Mouse (Mus musculus): Measurements from ENCODE around the gene Crybb1. TPM values are rescaled to one million over a fixed set of nuclear protein-coding genes. Genes with fewer than 3 reads are reported as not detected.
A peak's percentile ranks its signal among the peaks of the same experiment; 100 is the strongest.

The Crybb1 gene
- polyA plus RNA-seq, 1 experiment from 2014 or later = 5.5 TPM

GRCm38 (mm10) chr5:112291866-112292265, 36.3 kb downstream of the Crybb1 start:
- Histone ChIP-seq H3K27me3 (no peaks in the 10 kb centered on the region), H3K4me2 (no peak overlapping the region), H3K9ac (no peak overlapping the region), H3K27ac (no peak overlapping the region), H3K4me1 (replicated peaks) (peaks cover 61% of the 10 kb centered on the region), H3K9me3 (no peaks in the 10 kb centered on the region), H3K36me3 (no peaks in the 10 kb centered on the region), H3K4me3 (no peak overlapping the region)
- 79% methylated on average over 5 of the region's 5 CpGs for WGBS
- ATAC-seq (ENCODE audit: low FRiP score) = no peak

GRCm38 (mm10) chr5:112292343-112292980, 36.8 kb downstream of the Crybb1 start:
- peaks cover 65% of the 10 kb centered on the region for H3K4me1 ChIP-seq (replicated peaks)
- WGBS = 75% methylated on average over 17 of the region's 17 CpGs

DNA sequence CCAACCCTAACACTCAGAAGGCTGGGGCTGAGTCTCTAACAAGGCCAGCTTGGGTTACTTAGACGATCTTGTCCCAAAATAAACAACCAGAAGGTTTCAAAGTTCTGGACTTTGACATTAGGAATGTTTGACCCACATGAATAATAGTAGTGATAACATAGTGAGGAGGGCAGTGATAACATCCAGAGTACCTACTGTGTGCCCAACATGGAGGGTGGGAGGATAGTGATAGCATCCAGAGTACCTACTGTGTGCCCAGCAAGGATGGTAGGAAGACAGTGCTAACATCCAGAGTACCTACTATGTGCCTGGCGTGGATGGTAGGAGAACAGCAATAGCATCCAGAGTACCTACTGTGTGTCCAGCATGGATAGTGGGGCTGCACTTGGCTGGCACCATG, 38.2 kb downstream of the Crybb1 start:
- Histone ChIP-seq H3K27ac (no peak overlapping the region), H3K4me2 (no peak overlapping the region), H3K4me1 (replicated peaks) (peaks cover 60% of the 10 kb centered on the region), H3K27me3 (no peaks in the 10 kb centered on the region), H3K9ac (no peak overlapping the region), H3K9me3 (no peaks in the 10 kb centered on the region), H3K36me3 (no peaks in the 10 kb centered on the region), H3K4me3 (no peak overlapping the region)
- WGBS = 87% methylated on average over 2 of the region's 2 CpGs
- no peak for ATAC-seq (ENCODE audit: low FRiP score)

More at GRCm38 (mm10) chr5:112292343-112292980, 36.8 kb downstream of the Crybb1 start:
- ATAC-seq (ENCODE audit: low FRiP score) = no peak
- no peak overlapping the region for H3K4me2 ChIP-seq
- no peaks in the 10 kb centered on the region for H3K9me3 ChIP-seq
- H3K9ac ChIP-seq = no peak overlapping the region
- 0 out of 2 replicates have a peak overlapping the region, but pooled peaks have one; percentile 18 for H3K27ac ChIP-seq
- H3K4me3 ChIP-seq = no peak overlapping the region
- H3K36me3 ChIP-seq = no peaks in the 10 kb centered on the region
- no peaks in the 10 kb centered on the region for H3K27me3 ChIP-seq

GRCm38 (mm10) chr5:112294696-112295095, 39.1 kb downstream of the Crybb1 start:
- no peak overlapping the region for H3K4me3 ChIP-seq

DNA sequence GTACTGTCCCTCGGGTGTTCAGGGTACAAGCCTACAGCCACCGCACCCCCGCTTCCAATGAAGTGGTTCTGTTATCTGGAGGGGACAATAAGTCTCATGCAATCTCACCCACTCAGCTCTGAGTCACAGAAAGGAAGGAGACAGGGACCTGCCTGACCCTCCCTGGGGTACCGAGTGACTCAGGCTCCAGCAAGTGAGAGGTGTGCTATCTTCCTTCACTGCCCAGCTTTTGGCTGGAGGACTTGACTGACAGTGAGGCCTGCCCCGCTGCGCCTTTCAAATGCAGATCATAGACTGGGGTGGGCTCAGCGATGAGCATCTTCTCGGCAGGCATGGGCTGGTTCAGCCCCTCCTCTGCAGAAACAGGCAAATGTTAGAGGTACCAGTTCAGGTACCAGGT, 39.5 kb downstream of the Crybb1 start:
- H3K36me3 ChIP-seq = no peaks in the 10 kb centered on the region
- no peak overlapping the region for H3K4me2 ChIP-seq
- H3K9me3 ChIP-seq = no peaks in the 10 kb centered on the region
- H3K27me3 ChIP-seq = no peaks in the 10 kb centered on the region
- no peak overlapping the region for H3K9ac ChIP-seq
- H3K4me1 ChIP-seq (replicated peaks) = peaks cover 52% of the 10 kb centered on the region
- no peak overlapping the region for H3K4me3 ChIP-seq
- 27% methylated on average over 8 of the region's 8 CpGs for WGBS
- H3K27ac ChIP-seq = no peak overlapping the region
- ATAC-seq (ENCODE audit: low FRiP score) = no peak

More at GRCm38 (mm10) chr5:112294696-112295095, 39.1 kb downstream of the Crybb1 start:
- Histone ChIP-seq H3K9me3 (no peaks in the 10 kb centered on the region), H3K36me3 (no peaks in the 10 kb centered on the region), H3K4me1 (replicated peaks) (peaks cover 55% of the 10 kb centered on the region), H3K9ac (peak overlapping the region; percentile 29; the same call in 1 of the 2 replicates), H3K4me2 (no peak overlapping the region), H3K27me3 (no peaks in the 10 kb centered on the region), H3K27ac (no peak overlapping the region)
- WGBS = 49% methylated on average over 4 of the region's 4 CpGs
- ATAC-seq (ENCODE audit: low FRiP score) = no peak

GRCm38 (mm10) chr5:112295564-112295963, 39.9 kb downstream of the Crybb1 start:
- H3K36me3 ChIP-seq = no peaks in the 10 kb centered on the region
- no peaks in the 10 kb centered on the region for H3K27me3 ChIP-seq
- ATAC-seq (ENCODE audit: low FRiP score) = no peak
- WGBS = 61% methylated on average over 8 of the region's 8 CpGs
- no peak overlapping the region for H3K9ac ChIP-seq
- no peak overlapping the region for H3K4me2 ChIP-seq
- no peak overlapping the region for H3K27ac ChIP-seq
- no peaks in the 10 kb centered on the region for H3K9me3 ChIP-seq
- H3K4me1 ChIP-seq (replicated peaks) = peaks cover 48% of the 10 kb centered on the region
- H3K4me3 ChIP-seq = no peak overlapping the region

DNA sequence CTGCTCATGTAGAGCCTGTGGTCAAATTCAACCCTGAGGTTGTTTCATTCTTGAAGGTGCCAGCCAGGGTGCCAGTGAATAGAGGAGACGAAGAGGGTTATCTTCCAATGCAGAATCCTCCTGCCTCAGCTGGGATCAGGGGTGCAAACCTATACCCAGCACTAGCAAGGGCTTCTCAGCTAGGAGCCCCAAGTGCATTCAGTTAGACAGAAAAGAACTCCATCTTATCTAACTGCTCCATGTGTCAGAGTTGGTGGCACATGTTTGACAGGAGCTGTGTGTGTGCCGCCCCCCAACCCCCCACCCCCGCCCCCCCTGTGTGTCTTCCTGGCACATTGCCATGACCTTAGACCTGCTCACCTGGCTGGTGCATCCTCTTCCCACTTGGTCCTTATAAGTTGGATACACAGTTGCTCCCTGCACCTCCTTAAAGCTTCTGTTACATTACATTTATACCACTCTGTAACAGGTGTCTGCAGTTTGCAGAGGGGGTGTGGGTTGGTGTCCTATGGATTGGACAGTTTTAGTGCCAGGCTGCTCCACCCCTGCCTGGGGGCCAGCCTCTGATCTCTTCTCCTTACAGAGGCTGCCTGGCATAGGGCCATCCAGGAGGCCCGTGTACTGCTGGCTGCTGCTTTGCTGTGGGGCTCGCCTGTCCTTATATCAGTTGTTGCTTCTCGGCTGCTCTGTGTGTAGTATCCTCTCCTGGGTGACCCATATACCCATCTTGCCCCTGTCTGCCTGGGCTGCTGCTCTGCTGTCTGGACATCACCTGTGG, 41.0 kb downstream of the Crybb1 start:
- Histone ChIP-seq H3K9ac (0 out of 2 replicates have a peak overlapping the region, but pooled peaks have one; percentile 13), H3K4me3 (no peak overlapping the region), H3K4me2 (no peak overlapping the region), H3K36me3 (no peaks in the 10 kb centered on the region), H3K27me3 (no peaks in the 10 kb centered on the region), H3K27ac (no peak overlapping the region; the same call in 1 of the 2 replicates), H3K9me3 (no peaks in the 10 kb centered on the region), H3K4me1 (replicated peaks) (peaks cover 40% of the 10 kb centered on the region)
- ATAC-seq (ENCODE audit: low FRiP score) = no peak
- 76% methylated on average over 6 of the region's 6 CpGs for WGBS

DNA sequence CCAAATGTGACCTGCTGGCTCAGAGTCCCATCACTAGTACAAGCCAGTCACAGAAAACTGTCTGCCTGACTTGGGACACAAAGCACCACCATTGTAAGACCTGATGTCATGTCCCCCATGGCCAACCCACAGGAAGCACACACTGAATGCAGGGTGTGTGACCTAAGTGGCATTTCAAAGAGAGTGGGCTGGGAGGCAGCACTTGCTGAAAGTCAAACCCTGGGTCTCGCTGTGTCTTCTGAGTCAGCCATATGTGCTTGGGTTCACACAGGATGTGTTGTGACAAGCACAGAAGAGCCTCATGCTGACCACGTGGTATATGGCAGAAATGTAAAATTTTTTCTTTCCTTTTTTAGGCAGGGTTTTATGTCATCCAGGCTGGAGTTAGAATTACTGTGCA, 41.6 kb downstream of the Crybb1 start:
- ATAC-seq (ENCODE audit: low FRiP score) = no peak
- H3K27ac ChIP-seq = no peak overlapping the region; the same call in 1 of the 2 replicates

DNA sequence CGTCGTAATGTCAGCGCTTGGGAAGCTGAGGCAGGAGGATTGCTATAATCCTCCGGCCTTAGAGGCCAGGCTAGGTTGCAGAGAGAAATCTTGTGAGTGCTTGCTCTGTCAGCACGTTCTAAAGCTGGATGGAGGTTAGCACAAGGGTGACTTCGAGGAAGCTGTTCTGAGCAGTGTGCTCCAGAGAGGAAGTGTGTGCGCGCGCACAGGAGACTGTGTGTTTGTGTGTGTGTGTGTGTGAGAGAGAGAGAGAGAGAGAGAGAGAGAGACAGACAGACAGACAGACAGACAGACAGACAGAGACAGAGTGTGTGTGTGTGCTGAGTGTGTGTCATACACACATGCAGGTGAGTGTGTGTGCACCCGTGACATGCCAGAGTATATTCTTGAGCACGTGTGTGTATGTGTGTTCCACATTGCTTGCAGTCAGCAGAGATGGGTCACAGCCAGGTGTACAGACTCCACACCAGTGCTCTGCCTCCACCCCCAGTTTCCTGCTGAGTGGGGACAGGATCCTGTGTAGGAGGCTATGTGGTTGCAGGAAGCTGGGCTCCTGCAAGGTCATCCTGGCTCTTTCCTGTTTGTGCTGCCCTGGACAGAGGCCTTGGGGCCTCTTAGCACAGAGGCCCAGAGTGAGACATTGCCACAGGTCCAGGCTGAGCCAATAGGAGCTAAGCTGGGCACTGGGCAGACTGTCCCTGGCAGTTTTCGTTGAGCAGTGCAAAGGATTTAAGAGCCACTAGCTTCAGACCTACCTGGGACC, 42.8 kb downstream of the Crybb1 start:
- Histone ChIP-seq H3K27ac (no peak overlapping the region), H3K9ac (no peak overlapping the region), H3K27me3 (no peaks in the 10 kb centered on the region), H3K4me3 (no peak overlapping the region), H3K36me3 (no peaks in the 10 kb centered on the region), H3K9me3 (no peaks in the 10 kb centered on the region), H3K4me2 (no peak overlapping the region), H3K4me1 (replicated peaks) (peaks cover 28% of the 10 kb centered on the region)
- ATAC-seq (ENCODE audit: low FRiP score) = no peak
- 89% methylated on average over 12 of the region's 12 CpGs for WGBS

More for the DNA sequence above, 41.6 kb downstream of the Crybb1 start:
- no peak overlapping the region for H3K4me2 ChIP-seq
- H3K4me3 ChIP-seq = no peak overlapping the region
- peaks cover 34% of the 10 kb centered on the region for H3K4me1 ChIP-seq (replicated peaks)
- 0 out of 2 replicates have a peak overlapping the region, but pooled peaks have one; percentile 13 for H3K9ac ChIP-seq
- H3K9me3 ChIP-seq = no peaks in the 10 kb centered on the region
- H3K27me3 ChIP-seq = no peaks in the 10 kb centered on the region
- H3K36me3 ChIP-seq = no peaks in the 10 kb centered on the region
- 81% methylated on average over 2 of the region's 2 CpGs for WGBS

- Histone ChIP-seq H3K9ac (no peak overlapping the region), H3K27me3 (no peaks in the 10 kb centered on the region), H3K4me3 (no peak overlapping the region), H3K9me3 (no peaks in the 10 kb centered on the region), H3K4me2 (no peak overlapping the region), H3K4me1 (replicated peaks) (peaks cover 24% of the 10 kb centered on the region), H3K36me3 (no peaks in the 10 kb centered on the region), H3K27ac (no peak overlapping the region)
- WGBS = 89% methylated on average over 4 of the region's 4 CpGs
- ATAC-seq (ENCODE audit: low FRiP score) = no peak
These were observed 43.8 kb downstream of the Crybb1 start for GRCm38 (mm10) chr5:112299399-112299798.

- Histone ChIP-seq H3K9ac (no peak overlapping the region), H3K4me1 (replicated peaks) (peaks cover 21% of the 10 kb centered on the region), H3K4me2 (no peak overlapping the region), H3K36me3 (no peaks in the 10 kb centered on the region), H3K9me3 (no peaks in the 10 kb centered on the region), H3K27me3 (no peaks in the 10 kb centered on the region), H3K4me3 (no peak overlapping the region), H3K27ac (no peak overlapping the region)
- WGBS = 80% methylated on average over 2 of the region's 2 CpGs
- no peak for ATAC-seq (ENCODE audit: low FRiP score)
These were observed 44.5 kb downstream of the Crybb1 start for GRCm38 (mm10) chr5:112300112-112300511.

GRCm38 (mm10) chr5:112300721-112301308, 45.2 kb downstream of the Crybb1 start:
- ATAC-seq (ENCODE audit: low FRiP score) = no peak
- Histone ChIP-seq H3K4me3 (no peak overlapping the region), H3K27ac (no peak overlapping the region), H3K4me1 (replicated peaks) (peaks cover 15% of the 10 kb centered on the region), H3K27me3 (no peaks in the 10 kb centered on the region), H3K9me3 (no peaks in the 10 kb centered on the region), H3K9ac (no peak overlapping the region), H3K36me3 (no peaks in the 10 kb centered on the region), H3K4me2 (no peak overlapping the region)
- 92% methylated on average over 6 of the region's 6 CpGs for WGBS
